Mouse (Mus musculus) liver, embryonic 14.5 days (tissue): ENCODE measurements at regions not wholly inside any gene's neighbourhood (a gene's known extent, or its start where the extent isn't known, plus 50 kb on each side); places are given as distances from the start of the nearest gene placed in this dataset.

Experiments used
- ATAC-seq: fragments of 200-750 bp; cut with Nextera tagmentation; 2 replicates; pipeline ENCODE4 v1.8.0; 2017; ENCODE audit warnings: moderate number of reproducible peaks, mild to moderate bottlenecking, moderate library complexity; ENCODE audit not compliant: insufficient read depth
- DNase-seq, 3 experiments: peaks; one replicate each; pipeline ENCODE4 v3.0.0-alpha.2; 2012 to 2013; ENCODE audit warnings: low read depth in 3 of 3, low spot score in 3 of 3
- H3K27ac ChIP-seq: fragments of 300-500 bp; sonication (generic); 2 replicates; pipeline ENCODE4 v1.5.1; 2014; ENCODE audit warnings: moderate library complexity, mild to moderate bottlenecking, control low read depth, inconsistent platforms
- H3K27me3 ChIP-seq: fragments of 300-500 bp; sonication (generic); 2 replicates; pipeline ENCODE4 v1.6.1; 2014; ENCODE audit warnings: mild to moderate bottlenecking, low read length, moderate library complexity; ENCODE audit not compliant: control insufficient read depth, insufficient read depth
- H3K36me3 ChIP-seq: fragments of 300-500 bp; sonication (generic); replicated peaks from 2 replicates; pipeline ENCODE4 v1.6.1; 2014; ENCODE audit warnings: low read depth; ENCODE audit not compliant: control insufficient read depth, insufficient read depth
- H3K4me1 ChIP-seq, 2 experiments: fragments of 200-500 bp in 1 of 2; fragments of 300-500 bp in 1 of 2; sonication (generic) in 1 of 2; replicated peaks; 2 replicates each; pipeline ENCODE4 v1.6.1; 2012 to 2014; ENCODE audit warnings: antibody characterized with exemption in 1 of 2, inconsistent platforms in 1 of 2, low read length in 1 of 2; ENCODE audit not compliant: control insufficient read depth in 2 of 2, insufficient read depth in 2 of 2
- H3K4me2 ChIP-seq: fragments of 300-500 bp; sonication (generic); 2 replicates; pipeline ENCODE4 v1.6.1; 2014; ENCODE audit warnings: low read depth, mild to moderate bottlenecking, control low read depth, moderate library complexity
- H3K4me3 ChIP-seq, 2 experiments: fragments of 200-500 bp in 1 of 2; fragments of 300-500 bp in 1 of 2; sonication (generic) in 1 of 2; 2 replicates each; pipeline ENCODE4 v1.5.1; 2012 to 2014; ENCODE audit warnings: low read depth in 2 of 2, low read length in 2 of 2, mild to moderate bottlenecking in 2 of 2, control low read depth in 1 of 2, inconsistent platforms in 1 of 2, moderate library complexity in 1 of 2; ENCODE audit not compliant: insufficient read depth in 1 of 2
- H3K9ac ChIP-seq: fragments of 300-500 bp; sonication (generic); replicated peaks from 2 replicates; pipeline ENCODE4 v1.6.1; 2014; ENCODE audit warnings: mild to moderate bottlenecking, control low read depth, moderate library complexity
- H3K9me3 ChIP-seq: fragments of 300-500 bp; sonication (generic); 2 replicates; pipeline ENCODE4 v1.6.1; 2016; ENCODE audit warnings: low read length, mixed read lengths; ENCODE audit not compliant: control insufficient read depth
- CTCF ChIP-seq: IDR thresholded peaks from 2 replicates; pipeline ENCODE4 v1.5.1; 2016; ENCODE audit warnings: antibody characterized with exemption, low read depth, control low read depth
- EP300 ChIP-seq: IDR thresholded peaks from 2 replicates; pipeline ENCODE4 v1.6.1; 2016; ENCODE audit warnings: antibody characterized with exemption, low read depth
- WGBS: fragments of 180-500 bp; shearing (Covaris S2); extraction: QIAGEN DNeasy Blood & Tissue Kit; methylation state at CpG from one replicate; pipeline ENCODE4 v1.1.7; 2014; ENCODE audit not compliant: insufficient replicate concordance; 5-methylcytosine and 5-hydroxymethylcytosine counted together

GRCm38 (mm10) chr17:88333816-88334215 is 106.7 kb upstream of the Foxn2 start:
- no peak for ATAC-seq
- H3K9ac ChIP-seq: no peak overlapping the region
- H3K4me2 ChIP-seq: no peak overlapping the region
- H3K9me3 ChIP-seq: peaks cover 3% of the 10 kb centered on the region
- WGBS: 40% methylated on average over 4 of the region's 4 CpGs
- H3K4me1 ChIP-seq: no peaks in the 10 kb centered on the region
- no peaks in the 10 kb centered on the region for H3K36me3 ChIP-seq
- no peak overlapping the region for H3K27ac ChIP-seq
- no peak for DNase-seq
- no peak overlapping the region for H3K4me3 ChIP-seq
- H3K27me3 ChIP-seq: no peaks in the 10 kb centered on the region
- TF ChIP-seq EP300 (no peak), CTCF (no peak)

- TF ChIP-seq EP300: no peak
- no peak for TF ChIP-seq CTCF
- Histone ChIP-seq H3K27me3 (no peaks in the 10 kb centered on the region), H3K4me3 (no peak overlapping the region), H3K27ac (no peak overlapping the region), H3K9me3 (peaks cover 1% of the 10 kb centered on the region), H3K4me2 (no peak overlapping the region), H3K36me3 (no peaks in the 10 kb centered on the region), H3K9ac (no peak overlapping the region), H3K4me1 (no peaks in the 10 kb centered on the region)
- 51% methylated on average over 5 of the region's 5 CpGs for WGBS
- DNase-seq: no peak
- no peak for ATAC-seq
These were observed 105.2 kb upstream of the Foxn2 start for GRCm38 (mm10) chr17:88335271-88335670.

GRCm38 (mm10) chr17:88336140-88336769 is 104.3 kb upstream of the Foxn2 start:
- Histone ChIP-seq H3K4me3 (no peak overlapping the region), H3K36me3 (no peaks in the 10 kb centered on the region), H3K4me2 (no peak overlapping the region), H3K9ac (no peak overlapping the region), H3K27me3 (no peaks in the 10 kb centered on the region), H3K9me3 (no peaks in the 10 kb centered on the region), H3K27ac (no peak overlapping the region), H3K4me1 (no peaks in the 10 kb centered on the region)
- TF ChIP-seq EP300 (no peak), CTCF (no peak)
- WGBS: 43% methylated on average over 3 of the region's 3 CpGs
- DNase-seq (no peak), ATAC-seq (no peak)

DNA sequence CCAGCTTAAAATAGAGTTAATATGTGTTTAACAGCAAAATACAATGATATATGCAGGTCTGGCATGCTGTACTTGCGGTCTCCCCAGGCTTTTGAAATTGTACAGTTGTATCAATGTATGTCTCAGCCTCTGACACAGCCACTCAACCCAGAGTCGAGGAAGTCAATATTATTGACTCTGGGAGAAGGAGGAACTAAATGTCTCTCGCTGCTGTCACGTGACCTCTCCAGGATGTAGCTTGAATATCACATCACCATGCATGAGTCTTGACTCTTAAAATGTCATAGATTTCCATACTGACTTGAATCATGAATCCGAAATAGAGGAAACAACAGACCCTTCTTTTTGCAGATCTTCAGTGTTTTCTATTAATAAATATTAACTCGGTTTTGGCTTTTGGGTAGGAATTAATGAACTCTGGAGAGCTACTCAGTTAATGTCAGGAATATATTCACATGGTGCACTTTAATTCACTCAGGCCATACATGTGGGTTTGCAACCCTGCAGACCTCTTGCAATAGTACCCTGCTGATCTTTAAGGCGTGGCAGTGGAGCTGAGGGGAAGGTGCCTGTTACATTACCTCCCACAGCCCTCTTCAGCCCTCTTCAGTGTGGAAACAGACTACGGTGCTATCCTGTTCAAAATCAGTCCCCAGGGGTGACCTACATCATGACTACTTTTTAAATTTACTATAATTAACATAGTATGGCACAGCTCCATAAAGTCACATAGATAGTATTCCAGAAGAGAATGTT is 102.7 kb upstream of the Foxn2 start:
- Histone ChIP-seq H3K36me3 (no peaks in the 10 kb centered on the region), H3K27ac (no peak overlapping the region), H3K4me3 (no peak overlapping the region), H3K9ac (no peak overlapping the region), H3K9me3 (no peaks in the 10 kb centered on the region), H3K27me3 (no peaks in the 10 kb centered on the region), H3K4me2 (no peak overlapping the region), H3K4me1 (no peaks in the 10 kb centered on the region)
- 48% methylated on average over 8 of the region's 8 CpGs for WGBS
- no peak for ATAC-seq
- no peak for DNase-seq
- TF ChIP-seq CTCF (no peak), EP300 (no peak)

DNA sequence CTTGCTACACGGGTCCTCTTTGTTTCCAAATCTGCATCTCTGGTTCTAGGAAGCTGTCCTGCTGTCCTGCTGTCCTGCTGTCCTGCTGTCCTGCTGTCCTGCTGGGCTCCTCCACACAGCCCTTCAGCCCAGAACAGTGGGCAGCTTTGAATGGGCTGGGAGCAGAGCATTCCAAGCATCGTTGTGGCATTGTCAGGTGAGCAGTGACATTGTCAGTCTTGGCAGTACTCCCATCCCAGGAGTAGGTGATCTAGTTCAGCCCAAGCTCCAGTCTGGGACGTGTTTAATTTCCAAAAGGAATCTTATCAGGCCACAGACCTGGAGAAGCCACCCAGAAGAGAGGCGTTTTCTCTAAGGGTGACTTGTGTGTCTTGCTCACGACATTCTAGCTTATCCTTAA is 99.4 kb upstream of the Foxn2 start:
- no peak for TF ChIP-seq CTCF
- TF ChIP-seq EP300: no peak
- WGBS: 52% methylated on average over 5 of the region's 5 CpGs
- no peak for DNase-seq
- no peak overlapping the region for H3K27ac ChIP-seq
- H3K4me1 ChIP-seq: no peaks in the 10 kb centered on the region
- no peak overlapping the region for H3K4me3 ChIP-seq
- no peaks in the 10 kb centered on the region for H3K27me3 ChIP-seq
- H3K9ac ChIP-seq: no peak overlapping the region
- ATAC-seq: no peak
- H3K4me2 ChIP-seq: no peak overlapping the region
- no peaks in the 10 kb centered on the region for H3K36me3 ChIP-seq
- no peaks in the 10 kb centered on the region for H3K9me3 ChIP-seq
